In genomic region chr17:44239030-44239721, GRCm38 (mm10) we compare ENCODE assay signal across 8 mouse cellular contexts. TPM values are rescaled to one million over a fixed set of nuclear protein-coding genes. Genes with fewer than 3 reads are reported as not detected.
DNase-seq lines count a peak whose midpoint lies in the region; ATAC-seq lines count a peak whose summit lies in the region.

No protein-coding gene starts in this region.

- DNase-seq in spleen, postnatal 36 days (ENCODE audit: low spot score in 2 of 2) = peak; percentile 8 to 25
- no peak for DNase-seq in spleen, postnatal 14 days (ENCODE audit: low spot score in 2 of 2)
- no peak for DNase-seq in layer of hippocampus, postnatal 36 days
- DNase-seq in layer of hippocampus, adult 8-10 months (ENCODE audit: low spot score in 2 of 2) = no peak

- no peaks in the 10 kb centered on the region for H3K9me3 ChIP-seq in forebrain, embryonic 13.5 days (replicated peaks)
- H3K9me3 ChIP-seq in hindbrain, embryonic 16.5 days (ENCODE audit: control insufficient read depth, low read length) = no peaks in the 10 kb centered on the region
- peaks cover 4% of the 10 kb centered on the region; the same call in 1 of the 2 replicates for H3K9me3 ChIP-seq in liver, embryonic 12.5 days (replicated peaks)

- ATAC-seq in forebrain, embryonic 13.5 days = 0 out of 2 replicates have a peak, but pooled peaks have one; percentile 58
- ATAC-seq in hindbrain, embryonic 16.5 days = no peak
- peak; percentile 47 for ATAC-seq in liver, embryonic 12.5 days
- peak; percentile 51; the same call in 1 of the 2 replicates for ATAC-seq in monocyte, adult 5-6 weeks (replicated peaks; ENCODE audit: insufficient number of reproducible peaks, low FRiP score, low TSS enrichment, poor library complexity, severe bottlenecking)

- H3K4me3 ChIP-seq in forebrain, embryonic 13.5 days = no peak overlapping the region
- no peak overlapping the region for H3K4me3 ChIP-seq in hindbrain, embryonic 16.5 days (ENCODE audit: low read length)
- H3K4me3 ChIP-seq in liver, embryonic 12.5 days = no peak overlapping the region

- no peak overlapping the region; the same call in 1 of the 2 replicates for H3K27ac ChIP-seq in forebrain, embryonic 13.5 days
- peak overlapping the region; percentile 13; the same call in 1 of the 2 replicates for H3K27ac ChIP-seq in hindbrain, embryonic 16.5 days (ENCODE audit: low read depth, low read length)
- peak overlapping the region; percentile 68 for H3K27ac ChIP-seq in liver, embryonic 12.5 days

- H3K9ac ChIP-seq in forebrain, embryonic 13.5 days = no peak overlapping the region
- no peak overlapping the region for H3K9ac ChIP-seq in hindbrain, embryonic 16.5 days (ENCODE audit: low read depth, low read length)
- H3K9ac ChIP-seq in liver, embryonic 12.5 days = no peak overlapping the region

- H3K36me3 ChIP-seq in forebrain, embryonic 13.5 days (ENCODE audit: poor library complexity, severe bottlenecking) = no peaks in the 10 kb centered on the region
- H3K36me3 ChIP-seq in hindbrain, embryonic 16.5 days (ENCODE audit: control insufficient read depth, insufficient read depth, low read length) = no peaks in the 10 kb centered on the region
- no peaks in the 10 kb centered on the region for H3K36me3 ChIP-seq in liver, embryonic 12.5 days

- H3K4me1 ChIP-seq in forebrain, embryonic 13.5 days = peaks cover 7% of the 10 kb centered on the region
- H3K4me1 ChIP-seq in hindbrain, embryonic 16.5 days (ENCODE audit: control insufficient read depth, insufficient read depth, low read depth, low read length) = peaks cover 2% of the 10 kb centered on the region; the same call in 1 of the 2 replicates
- H3K4me1 ChIP-seq in liver, embryonic 12.5 days = peaks cover 14% of the 10 kb centered on the region

- peak overlapping the region; percentile 32 for H3K4me2 ChIP-seq in forebrain, embryonic 13.5 days
- peak overlapping the region; percentile 18 for H3K4me2 ChIP-seq in hindbrain, embryonic 16.5 days (ENCODE audit: low read length)
- H3K4me2 ChIP-seq in liver, embryonic 12.5 days = peak overlapping the region; percentile 52

- 17% methylated on average over 10 of the region's 10 CpGs for WGBS in forebrain, embryonic 13.5 days
- 18% methylated on average over 10 of the region's 10 CpGs for WGBS in hindbrain, embryonic 16.5 days
- WGBS in liver, embryonic 12.5 days (ENCODE audit: insufficient replicate concordance) = 7% methylated on average over 10 of the region's 10 CpGs

- no peaks in the 10 kb centered on the region for H3K27me3 ChIP-seq in forebrain, embryonic 13.5 days
- H3K27me3 ChIP-seq in hindbrain, embryonic 16.5 days (replicated peaks; ENCODE audit: control insufficient read depth, insufficient read depth, low read length) = no peaks in the 10 kb centered on the region
- H3K27me3 ChIP-seq in liver, embryonic 12.5 days (replicated peaks) = no peaks in the 10 kb centered on the region

RNA-seq across cellular contexts. Expression of gene Clic5, which starts 50.8 kb away (rescaled TPM):
- polyA plus RNA-seq in forebrain, embryonic 13.5 days (2015; fragmentation: Nextera tagmentation; extraction: Ambion mirVana) = 0.04 and 0.09 TPM in 2 replicates
- 0.43 and 0.52 TPM in 2 replicates for polyA plus RNA-seq in hindbrain, embryonic 16.5 days (2015; fragmentation: Nextera tagmentation; extraction: Ambion mirVana)
- 0.37 and 0.56 TPM in 2 replicates for polyA plus RNA-seq in liver, embryonic 12.5 days (2016; fragmentation: Nextera tagmentation; extraction: Ambion mirVana)
- 0.32 to 2.0 TPM (median 0.67 TPM) in 3 replicates for total RNA-seq in monocyte, adult 5-6 weeks (2017)
- 1 to 10 TPM; 2.9 TPM for total RNA-seq in layer of hippocampus, postnatal 36 days (2021)
- 1 to 10 TPM; 3.6 to 4.5 (median 3.9) TPM for total RNA-seq in layer of hippocampus, adult 8-10 months (2022)

Comparison
In these comparisons a context has a peak if more than half of its experiments do, and no peak if none do; other contexts are left out.
1. DNase-seq: peak in spleen, postnatal 36 days (2 of 2); none in spleen, postnatal 14 days (0 of 2), layer of hippocampus, postnatal 36 days (0 of 2) and layer of hippocampus, adult 8-10 months (0 of 2).
2. Peak in every context shown above with its lines, with median percentiles within 50 percentile points of each other: H3K4me2 ChIP-seq.